Mouse (Mus musculus) telencephalon, adult 2 months (tissue): ENCODE measurements at regions not wholly inside any gene's neighbourhood (a gene's known extent, or its start where the extent isn't known, plus 50 kb on each side); places are given as distances from the start of the nearest gene placed in this dataset.
A peak's percentile ranks its signal among the peaks of the same experiment; 100 is the strongest.

Source experiments
- DNase-seq: peaks from one replicate; pipeline ENCODE4 v3.0.0-alpha.2; 2011; ENCODE audit warnings: low read depth, low spot score

DNA sequence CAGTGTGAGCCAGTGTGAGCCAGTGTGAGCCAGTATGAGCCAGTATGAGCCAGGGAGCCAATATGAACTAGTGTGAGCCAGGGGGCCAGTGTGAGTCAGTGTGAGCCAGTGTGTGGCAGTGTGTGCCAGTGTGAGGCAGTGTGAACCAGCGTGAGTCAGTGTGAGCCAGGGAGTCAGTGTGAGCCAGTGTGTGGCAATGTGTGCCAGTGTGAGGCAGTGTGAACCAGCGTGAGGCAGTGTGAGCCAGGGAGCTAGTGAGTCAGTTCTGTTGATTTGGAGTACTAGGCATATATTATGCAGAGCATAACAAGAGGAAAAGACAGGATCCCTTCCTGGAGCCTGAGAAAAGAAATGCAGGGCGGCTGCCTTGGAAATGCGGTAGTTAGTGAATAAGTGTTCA, 82.7 kb upstream of the Zfhx3 start:
- no peak for DNase-seq

GRCm38 (mm10) chr8:107860251-107860650, 82.2 kb upstream of the Zfhx3 start:
- DNase-seq, result no peak

- no peak for DNase-seq
These were observed 77.4 kb upstream of the Zfhx3 start for GRCm38 (mm10) chr8:107864802-107865651.

DNA sequence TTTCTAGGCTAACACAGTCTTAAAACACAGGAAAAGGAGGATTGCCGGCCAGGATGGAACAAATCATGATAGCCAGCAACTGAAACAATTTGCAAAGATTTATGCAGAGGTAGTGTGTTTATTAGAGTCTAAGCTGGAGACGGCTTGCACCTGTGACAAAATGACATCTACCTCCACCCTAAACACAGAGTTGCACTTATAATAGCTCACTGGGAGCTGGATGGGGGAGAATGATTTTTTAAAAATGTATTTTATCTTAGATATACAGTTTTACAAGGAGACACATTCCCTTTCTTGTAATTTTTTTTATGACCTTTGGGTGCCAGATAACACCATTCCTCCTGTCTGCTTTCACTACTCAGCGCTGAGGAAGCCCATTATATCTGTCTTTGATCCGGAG, 76.7 kb upstream of the Zfhx3 start:
- DNase-seq, result no peak

DNA sequence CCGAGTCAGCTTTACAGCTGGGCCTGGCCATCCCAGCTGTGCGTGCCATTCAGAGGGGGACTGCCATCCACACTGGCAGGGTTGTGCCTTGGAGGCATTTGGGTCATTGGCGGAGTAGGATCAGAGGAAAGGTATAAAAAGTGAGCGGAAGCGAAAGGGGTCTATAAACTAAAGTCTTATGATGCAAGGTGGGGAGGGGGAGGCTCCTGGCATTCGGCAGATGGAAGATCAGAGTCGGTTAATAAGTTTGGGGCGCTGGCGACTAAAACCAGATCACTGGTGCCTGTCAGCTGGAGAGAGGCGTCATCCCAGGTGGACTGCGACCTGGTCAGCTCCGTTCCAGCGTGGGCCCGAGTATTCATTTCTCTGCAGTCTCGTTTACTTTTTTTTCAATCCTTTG, 70.7 kb upstream of the Zfhx3 start:
- DNase-seq, result no peak

DNA sequence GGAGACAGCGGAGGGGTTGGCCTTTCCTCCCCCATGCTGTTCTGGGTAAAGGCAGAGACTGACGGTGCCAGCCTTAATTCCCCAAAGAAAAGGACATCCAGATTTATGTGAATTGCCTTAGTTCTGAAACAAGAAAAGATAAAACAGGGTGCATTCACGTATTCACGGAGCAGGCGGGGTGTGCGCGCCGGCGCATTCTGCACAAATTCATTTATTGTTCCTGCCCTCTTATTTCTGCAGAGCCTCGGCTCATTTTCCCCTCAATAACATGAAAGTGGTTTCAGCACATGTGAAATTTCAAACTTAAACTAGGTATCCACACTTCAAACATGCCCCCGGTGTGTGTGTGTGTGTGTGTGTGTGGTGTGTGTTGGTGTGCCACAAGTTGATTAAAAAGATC, 70.3 kb upstream of the Zfhx3 start:
- DNase-seq, result no peak

DNA sequence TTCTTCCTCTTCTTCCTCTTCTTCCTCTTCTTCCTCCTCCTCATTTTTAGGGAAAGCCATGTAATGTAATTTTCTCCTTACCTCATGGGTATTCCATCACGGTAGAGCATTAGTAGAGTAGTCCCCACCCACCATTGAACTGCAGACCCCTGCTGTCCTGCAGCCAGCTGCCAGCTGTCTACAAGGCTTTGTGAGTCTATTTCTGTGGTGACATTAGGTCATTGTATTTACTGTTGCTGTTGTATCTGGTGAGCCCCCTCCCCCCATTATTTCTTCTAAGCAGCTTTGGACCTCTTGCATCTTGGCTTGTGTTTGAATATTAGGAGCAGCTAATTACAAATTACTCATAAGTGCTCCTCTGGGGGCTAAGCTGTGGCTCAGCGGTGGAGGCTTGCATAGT, 66.0 kb upstream of the Zfhx3 start:
- no peak for DNase-seq

DNA sequence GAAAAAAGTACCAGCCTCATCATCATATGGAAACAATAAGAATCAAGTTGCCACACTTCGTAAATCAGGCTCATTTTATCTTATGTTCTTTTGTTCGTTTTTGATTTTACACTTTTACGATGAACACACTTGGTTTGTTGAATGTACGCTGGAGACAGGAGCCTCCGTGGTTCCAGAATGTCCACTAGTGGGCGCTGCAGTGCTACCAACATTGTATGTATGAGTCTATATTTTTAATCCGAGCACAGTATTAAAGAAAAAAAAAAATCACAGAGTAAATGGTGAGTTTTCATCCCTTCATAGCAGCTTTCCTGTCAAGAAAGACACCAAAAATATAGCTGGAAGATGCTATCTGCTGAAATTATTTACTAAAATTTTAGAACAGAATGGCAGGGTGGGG, 60.6 kb upstream of the Zfhx3 start:
- peak; percentile 42 for DNase-seq

- no peak for DNase-seq
These were observed 56.9 kb upstream of the Zfhx3 start for GRCm38 (mm10) chr8:107885547-107885946.

DNA sequence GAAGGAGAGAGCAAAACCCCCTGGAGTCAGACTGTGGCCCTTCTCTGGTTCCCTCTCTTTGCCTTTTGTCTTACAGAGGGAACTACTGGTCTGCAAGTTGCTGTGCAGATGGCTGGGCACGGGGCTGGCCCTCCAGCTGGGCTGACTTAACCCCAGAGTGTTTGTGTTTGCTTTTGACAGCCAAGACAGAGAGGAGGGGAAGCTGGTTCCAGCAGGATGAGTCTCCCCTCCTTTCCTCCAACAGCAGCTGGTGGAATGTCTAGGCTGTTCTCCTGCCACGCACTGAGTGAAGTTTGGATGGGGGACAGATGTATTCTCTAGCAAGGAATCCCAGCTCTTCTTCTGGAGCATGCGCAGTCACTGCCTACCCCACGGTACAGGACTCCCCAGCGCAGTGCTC, 56.5 kb upstream of the Zfhx3 start:
- DNase-seq, result no peak

DNA sequence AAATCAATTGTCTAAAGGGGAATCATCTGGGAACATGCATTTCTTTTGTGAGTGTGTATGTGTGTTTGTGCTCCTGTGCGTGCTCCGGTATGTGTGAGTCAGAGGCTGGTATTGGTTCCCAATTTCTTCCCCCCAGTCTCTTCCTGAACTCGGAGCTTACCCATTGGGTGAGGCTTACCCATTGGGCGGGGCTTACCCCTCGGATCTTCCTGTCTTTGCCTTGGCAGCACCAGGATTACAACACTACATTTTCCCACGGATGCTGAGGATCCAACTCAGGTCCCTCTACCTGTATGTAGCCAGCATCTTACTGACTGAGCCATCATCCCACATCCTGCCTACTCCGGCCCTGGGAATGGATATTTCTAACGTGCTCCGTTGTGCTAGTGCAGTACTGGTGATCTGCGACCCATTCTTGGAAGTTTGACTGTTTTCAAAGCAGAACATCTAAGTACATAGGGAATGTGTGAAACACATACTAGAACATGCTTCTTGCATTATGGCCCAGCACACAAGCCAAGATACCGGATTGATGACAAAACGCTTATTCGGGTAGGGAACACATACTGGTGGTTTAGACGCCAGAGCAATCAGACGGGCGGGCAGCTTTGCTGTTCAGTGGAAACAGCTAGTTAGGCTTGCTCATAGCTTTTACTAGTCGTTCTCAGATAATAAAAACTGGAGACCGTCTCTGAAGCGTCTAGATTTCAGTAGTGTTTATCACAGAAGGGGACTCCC, 55.8 kb upstream of the Zfhx3 start:
- DNase-seq, result no peak

- no peak for DNase-seq
These were observed 55.1 kb upstream of the Zfhx3 start for GRCm38 (mm10) chr8:107887333-107887732.

GRCm38 (mm10) chr8:107890922-107891321, 51.5 kb upstream of the Zfhx3 start:
- DNase-seq, result no peak
